Mouse (Mus musculus) kidney, postnatal 0 days (tissue): Measurements from ENCODE around the gene Hid1. TPM values are rescaled to one million over a fixed set of nuclear protein-coding genes. Genes with fewer than 3 reads are reported as not detected.

Source experiments
- ATAC-seq: fragments of 200-750 bp; cut with Nextera tagmentation; replicated peaks from 2 replicates; pipeline ENCODE4 v1.8.0; 2017; ENCODE audit warnings: low read depth, moderate number of reproducible peaks, moderate TSS enrichment, moderate library complexity; ENCODE audit not compliant: low FRiP score
- DNase-seq: peaks from one replicate; pipeline ENCODE4 v3.0.0-alpha.2; 2016; ENCODE audit warnings: low spot score
- H3K27ac ChIP-seq: fragments of 300-500 bp; sonication (generic); 2 replicates; pipeline ENCODE4 v1.5.1; 2014; ENCODE audit warnings: mild to moderate bottlenecking
- H3K27me3 ChIP-seq: fragments of 300-500 bp; sonication (generic); 2 replicates; pipeline ENCODE4 v1.6.1; 2014; ENCODE audit warnings: low read length, mixed read lengths; ENCODE audit not compliant: insufficient read depth
- H3K36me3 ChIP-seq: fragments of 300-500 bp; sonication (generic); 2 replicates; pipeline ENCODE4 v1.6.1; 2014; ENCODE audit warnings: low read length, mixed read lengths; ENCODE audit not compliant: insufficient read depth
- H3K4me1 ChIP-seq: fragments of 300-500 bp; sonication (generic); replicated peaks from 2 replicates; pipeline ENCODE4 v1.6.1; 2014; ENCODE audit warnings: antibody characterized with exemption, low read length, mixed read lengths; ENCODE audit not compliant: insufficient read depth
- H3K4me2 ChIP-seq: fragments of 300-500 bp; sonication (generic); 2 replicates; pipeline ENCODE4 v1.6.1; 2014; ENCODE audit warnings: mild to moderate bottlenecking, low read length, moderate library complexity, mixed read lengths
- H3K4me3 ChIP-seq: fragments of 300-500 bp; sonication (generic); replicated peaks from 2 replicates; pipeline ENCODE4 v1.5.1; 2014; ENCODE audit warnings: low read depth, low read length
- H3K9ac ChIP-seq: fragments of 300-500 bp; sonication (generic); 2 replicates; pipeline ENCODE4 v1.6.1; 2014; ENCODE audit warnings: low read depth, low read length
- H3K9me3 ChIP-seq: fragments of 300-500 bp; sonication (generic); replicated peaks from 2 replicates; pipeline ENCODE4 v1.6.1; 2016; ENCODE audit warnings: low read length, inconsistent platforms, mixed read lengths
- CTCF ChIP-seq: IDR thresholded peaks from 2 replicates; pipeline ENCODE4 v1.5.1; 2016; ENCODE audit warnings: antibody characterized with exemption, low read depth, mild to moderate bottlenecking, moderate library complexity
- WGBS: fragments of 180-500 bp; shearing (Covaris S2); extraction: QIAGEN DNeasy Blood & Tissue Kit; methylation state at CpG from one replicate; pipeline ENCODE4 v1.1.7; 2014; 5-methylcytosine and 5-hydroxymethylcytosine counted together
- polyA plus RNA-seq: library from polyadenylated mRNA; unstranded; fragments of >200 nt; fragmentation: Nextera tagmentation; extraction: Ambion mirVana; gene quantifications from 2 replicates; pipeline ENCODE4 v1.2.1, GENCODE M21; 2015

The Hid1 gene
- polyA plus RNA-seq, 1 experiment from 2014 or later: 4.5 TPM

- no peaks in the 10 kb centered on the region for H3K9me3 ChIP-seq
- H3K36me3 ChIP-seq: no peaks in the 10 kb centered on the region
- no peak for DNase-seq
- 0 out of 2 replicates have a peak, but pooled peaks cover 4% of the 10 kb centered on the region for H3K4me1 ChIP-seq
- H3K4me3 ChIP-seq: no peak overlapping the region
- no peak overlapping the region for H3K4me2 ChIP-seq
- no peak for ATAC-seq
- no peak overlapping the region for H3K27ac ChIP-seq
- H3K9ac ChIP-seq: no peak overlapping the region; the same call in 1 of the 2 replicates
- 47% methylated on average over 3 of the region's 3 CpGs for WGBS
- TF ChIP-seq CTCF: no peak
- no peaks in the 10 kb centered on the region for H3K27me3 ChIP-seq
These were observed 8.3 kb downstream of the Hid1 start for GRCm38 (mm10) chr11:115359293-115359692.

GRCm38 (mm10) chr11:115358468-115358867 is 9.1 kb downstream of the Hid1 start:
- Histone ChIP-seq H3K9me3 (no peaks in the 10 kb centered on the region), H3K27ac (no peak overlapping the region), H3K27me3 (no peaks in the 10 kb centered on the region), H3K9ac (no peak overlapping the region), H3K4me1 (0 out of 2 replicates have a peak, but pooled peaks cover 4% of the 10 kb centered on the region), H3K4me3 (no peak overlapping the region), H3K4me2 (no peak overlapping the region), H3K36me3 (no peaks in the 10 kb centered on the region)
- peak; percentile 75 for TF ChIP-seq CTCF
- WGBS: 16% methylated on average over 5 of the region's 5 CpGs
- ATAC-seq: 0 out of 2 replicates have a peak, but pooled peaks have one; percentile 37
- peak; percentile 92 for DNase-seq

- no peaks in the 10 kb centered on the region for H3K27me3 ChIP-seq
- DNase-seq (peak; percentile 91), ATAC-seq (0 out of 2 replicates have a peak, but pooled peaks have one; percentile 4)
- peak; percentile 97 for TF ChIP-seq CTCF
- H3K4me3 ChIP-seq: no peak overlapping the region
- H3K4me1 ChIP-seq: 0 out of 2 replicates have a peak, but pooled peaks cover 4% of the 10 kb centered on the region
- H3K36me3 ChIP-seq: no peaks in the 10 kb centered on the region
- 8% methylated on average over 8 of the region's 8 CpGs for WGBS
- H3K4me2 ChIP-seq: no peak overlapping the region
- H3K9me3 ChIP-seq: no peaks in the 10 kb centered on the region
- H3K9ac ChIP-seq: no peak overlapping the region
- H3K27ac ChIP-seq: no peak overlapping the region
These were observed 13.4 kb downstream of the Hid1 start for GRCm38 (mm10) chr11:115354183-115354582.

- 85% methylated on average over 5 of the region's 5 CpGs for WGBS
- ATAC-seq: no peak
These were observed 14.2 kb downstream of the Hid1 start for GRCm38 (mm10) chr11:115353375-115353774.

GRCm38 (mm10) chr11:115349976-115350375 is 17.6 kb downstream of the Hid1 start:
- H3K27me3 ChIP-seq: no peaks in the 10 kb centered on the region
- H3K4me2 ChIP-seq: no peak overlapping the region
- H3K9ac ChIP-seq: no peak overlapping the region
- H3K27ac ChIP-seq: no peak overlapping the region
- WGBS: 55% methylated on average over 4 of the region's 4 CpGs
- DNase-seq (no peak), ATAC-seq (no peak)
- no peak for TF ChIP-seq CTCF
- no peaks in the 10 kb centered on the region for H3K4me1 ChIP-seq
- H3K4me3 ChIP-seq: no peak overlapping the region
- H3K36me3 ChIP-seq: no peaks in the 10 kb centered on the region
- no peaks in the 10 kb centered on the region for H3K9me3 ChIP-seq

More at GRCm38 (mm10) chr11:115353375-115353774, 14.2 kb downstream of the Hid1 start:
- Histone ChIP-seq H3K27me3 (no peaks in the 10 kb centered on the region), H3K9me3 (no peaks in the 10 kb centered on the region), H3K9ac (no peak overlapping the region), H3K4me3 (no peak overlapping the region), H3K4me1 (no peaks in the 10 kb centered on the region), H3K36me3 (no peaks in the 10 kb centered on the region), H3K27ac (no peak overlapping the region), H3K4me2 (no peak overlapping the region)
- no peak for DNase-seq
- no peak for TF ChIP-seq CTCF

GRCm38 (mm10) chr11:115348681-115349248 is 18.8 kb downstream of the Hid1 start:
- Histone ChIP-seq H3K4me3 (no peak overlapping the region), H3K9ac (no peak overlapping the region), H3K36me3 (no peaks in the 10 kb centered on the region), H3K9me3 (no peaks in the 10 kb centered on the region), H3K4me2 (no peak overlapping the region), H3K27me3 (peaks cover 5% of the 10 kb centered on the region; the same call in 1 of the 2 replicates), H3K4me1 (no peaks in the 10 kb centered on the region), H3K27ac (no peak overlapping the region)
- DNase-seq (no peak), ATAC-seq (0 out of 2 replicates have a peak, but pooled peaks have one; percentile 17)
- 52% methylated on average over 17 of the region's 17 CpGs for WGBS
- no peak for TF ChIP-seq CTCF
